Mouse (Mus musculus): ENCODE results near the gene Syde2. TPM values are rescaled to one million over a fixed set of nuclear protein-coding genes. Genes with fewer than 3 reads are reported as not detected.

Gene Syde2
- total and polyA plus RNA-seq, 3 experiments: 12.4 to 24.1 TPM; not detected in 1

GRCm38 (mm10) chr3:145988684-145989575 lies 1.3 kb downstream of the Syde2 start:
- peak; percentile 75 for DNase-seq (ENCODE audit: low read depth, low spot score)
- no peaks in the 10 kb centered on the region for H3K9me3 ChIP-seq (replicated peaks; ENCODE audit: insufficient read depth, low read length)
- peaks cover 49% of the 10 kb centered on the region for H3K79me2 ChIP-seq (ENCODE audit: control insufficient read depth, insufficient read depth, low read length, poor library complexity)
- peak overlapping the region; percentile 51 for H3K27ac ChIP-seq (ENCODE audit: control insufficient read depth, low read depth, low read length)
- H3K4me1 ChIP-seq (ENCODE audit: control insufficient read depth in 1 of 2, insufficient read depth in 2 of 2, low read length in 2 of 2): peaks cover 8 to 14% of the 10 kb centered on the region in 2 experiments; a peak in 3 of 4 replicates
- TF ChIP-seq MXI1 (IDR thresholded peaks at IDR 0.05; ENCODE audit: low read depth, low read length): peak; percentile 78
- 0 out of 2 replicates have a peak, but pooled peaks have one; percentile 12 for TF ChIP-seq ETS1 (IDR thresholded peaks at IDR 0.05; ENCODE audit: low read depth, low read length)
- peak; percentile 1; the same call in 1 of the 2 replicates for TF ChIP-seq MAX (IDR thresholded peaks at IDR 0.05; ENCODE audit: low read length)
- 0 out of 2 replicates have a peak, but pooled peaks have one; percentile 10 for TF ChIP-seq GABPA (IDR thresholded peaks at IDR 0.05; ENCODE audit: low read depth, low read length)
- TF ChIP-seq CHD1 (IDR thresholded peaks at IDR 0.05; ENCODE audit: low read depth, low read length): no peak
- no peak for TF ChIP-seq MAZ (IDR thresholded peaks at IDR 0.05; ENCODE audit: low read depth, low read length)
- 0 out of 2 replicates have a peak, but pooled peaks have one; percentile 9 for TF ChIP-seq MYC (IDR thresholded peaks at IDR 0.05; ENCODE audit: low read depth, low read length)
- peaks cover 0 to 17% of the 10 kb centered on the region in 2 experiments; a peak in 3 of 4 replicates for H3K36me3 ChIP-seq (ENCODE audit: control insufficient read depth in 1 of 2, insufficient read depth in 2 of 2, low read length in 2 of 2)
- H3K4me3 ChIP-seq (ENCODE audit: control insufficient read depth in 1 of 2, insufficient read depth in 1 of 2, low read depth in 2 of 2, low read length in 2 of 2): peak overlapping the region; percentile 74 to 84
- no peaks in the 10 kb centered on the region for H3K27me3 ChIP-seq (ENCODE audit: control insufficient read depth in 1 of 2, insufficient read depth in 2 of 2, low read length in 2 of 2)
- peak overlapping the region; percentile 96 for H3K9ac ChIP-seq (ENCODE audit: control insufficient read depth, low read depth, low read length, poor library complexity, severe bottlenecking)

DNA sequence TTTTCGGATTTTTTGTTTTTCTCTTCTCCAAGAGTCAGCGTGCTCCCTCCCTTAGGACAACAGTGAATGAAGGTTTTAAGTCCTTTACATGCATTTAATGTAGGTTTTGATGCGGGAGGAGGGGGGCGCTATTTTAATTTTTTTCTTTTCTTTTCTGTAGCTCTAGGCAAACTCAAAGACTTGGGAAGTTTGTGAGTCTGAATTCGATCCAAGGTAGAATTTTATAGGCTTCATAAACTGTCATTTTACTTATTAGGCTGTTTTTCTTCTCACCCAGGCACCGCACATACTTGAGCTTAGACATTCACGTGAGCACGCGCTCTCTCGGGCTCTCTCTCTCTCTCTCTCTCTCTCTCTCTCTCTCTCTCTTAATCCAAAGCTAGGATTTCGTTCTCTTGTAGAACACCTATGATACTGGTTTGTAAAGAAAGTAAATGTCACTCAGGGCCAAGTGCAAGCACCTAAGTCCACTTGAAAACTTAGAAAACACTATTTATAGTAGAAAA lies 2.0 kb downstream of the Syde2 start:
- H3K9me3 ChIP-seq (replicated peaks; ENCODE audit: insufficient read depth, low read length): no peaks in the 10 kb centered on the region
- peak; percentile 80 for DNase-seq (ENCODE audit: low read depth, low spot score)
- peak overlapping the region; percentile 51 for H3K27ac ChIP-seq (ENCODE audit: control insufficient read depth, low read depth, low read length)
- peaks cover 8 to 14% of the 10 kb centered on the region in 2 experiments; a peak in 3 of 4 replicates for H3K4me1 ChIP-seq (ENCODE audit: control insufficient read depth in 1 of 2, insufficient read depth in 2 of 2, low read length in 2 of 2)
- H3K36me3 ChIP-seq (ENCODE audit: control insufficient read depth in 1 of 2, insufficient read depth in 2 of 2, low read length in 2 of 2): peaks cover 0 to 17% of the 10 kb centered on the region in 2 experiments; a peak in 3 of 4 replicates
- H3K79me2 ChIP-seq (ENCODE audit: control insufficient read depth, insufficient read depth, low read length, poor library complexity): peaks cover 49% of the 10 kb centered on the region
- H3K27me3 ChIP-seq (ENCODE audit: control insufficient read depth in 1 of 2, insufficient read depth in 2 of 2, low read length in 2 of 2): no peaks in the 10 kb centered on the region
- peak overlapping the region; percentile 96 for H3K9ac ChIP-seq (ENCODE audit: control insufficient read depth, low read depth, low read length, poor library complexity, severe bottlenecking)
- H3K4me3 ChIP-seq (ENCODE audit: control insufficient read depth in 1 of 2, insufficient read depth in 1 of 2, low read depth in 2 of 2, low read length in 2 of 2): peak overlapping the region; percentile 74 to 84
- TF ChIP-seq NRF1 (IDR thresholded peaks at IDR 0.05; ENCODE audit: insufficient read depth, low read depth, low read length, poor library complexity, severe bottlenecking) (no peak), ETS1 (IDR thresholded peaks at IDR 0.05; ENCODE audit: low read depth, low read length) (no peak; the same call in 1 of the 2 replicates), TCF12 (IDR thresholded peaks at IDR 0.05; ENCODE audit: low read depth, low read length) (no peak), CHD2 (IDR thresholded peaks at IDR 0.05; ENCODE audit: low read length) (no peak), CTCF (IDR thresholded peaks at IDR 0.05 in 2 of 3, conservative IDR thresholded peaks at IDR 0.05 in 1 of 3; ENCODE audit: control insufficient read depth in 1 of 3, insufficient read depth in 1 of 3, low read depth in 2 of 3, low read length in 3 of 3, poor library complexity in 1 of 3, severe bottlenecking in 1 of 3) (peak in 2 of 3 experiments; percentile 31 to 59; a peak in 3 of 6 replicates), ZC3H11A (IDR thresholded peaks at IDR 0.05; ENCODE audit: low read depth, low read length) (no peak), ELF1 (IDR thresholded peaks at IDR 0.05; ENCODE audit: low read depth, low read length) (no peak), RCOR1 (IDR thresholded peaks at IDR 0.05; ENCODE audit: low read depth, low read length) (0 out of 2 replicates have a peak, but pooled peaks have one; percentile 50), UBTF (IDR thresholded peaks at IDR 0.05; ENCODE audit: borderline replicate concordance, insufficient read depth, low read depth, low read length) (no peak), POLR2AphosphoS2 (IDR thresholded peaks at IDR 0.05; ENCODE audit: low read length) (peak; percentile 24; the same call in 1 of the 2 replicates), USF2 (IDR thresholded peaks at IDR 0.05; ENCODE audit: borderline replicate concordance in 1 of 2, insufficient read depth in 1 of 2, low read depth in 1 of 2, low read length in 2 of 2) (no peak), MEF2A (IDR thresholded peaks at IDR 0.05; ENCODE audit: extremely low read depth, insufficient replicate concordance, low read depth, low read length, poor library complexity, severe bottlenecking) (no peak), ZMIZ1 (IDR thresholded peaks at IDR 0.05; ENCODE audit: low read depth, low read length) (no peak), TAL1 (IDR thresholded peaks at IDR 0.05; ENCODE audit: low read length) (no peak), MAFK (IDR thresholded peaks at IDR 0.05; ENCODE audit: borderline replicate concordance, low read depth, low read length) (no peak), ZNF384 (IDR thresholded peaks at IDR 0.05; ENCODE audit: low read depth, low read length) (peak; percentile 83), POLR2AphosphoS5 (IDR thresholded peaks at IDR 0.05; ENCODE audit: borderline replicate concordance, low read depth, low read length) (no peak; the same call in 1 of the 2 replicates), MYC (IDR thresholded peaks at IDR 0.05; ENCODE audit: low read depth, low read length) (peak; percentile 82; the same call in 1 of the 2 replicates), MAZ (IDR thresholded peaks at IDR 0.05; ENCODE audit: low read depth, low read length) (no peak; the same call in 1 of the 2 replicates), GATA1 (IDR thresholded peaks at IDR 0.05; ENCODE audit: low read depth, low read length) (no peak), MYB (IDR thresholded peaks at IDR 0.05; ENCODE audit: low read depth, low read length) (no peak), RAD21 (IDR thresholded peaks at IDR 0.05; ENCODE audit: low read depth, low read length) (no peak; the same call in 1 of the 2 replicates), MAX (IDR thresholded peaks at IDR 0.05; ENCODE audit: low read length) (peak; percentile 67)
